Mouse (Mus musculus): ENCODE measurements at regions not wholly inside any gene's neighbourhood (a gene's known extent, or its start where the extent isn't known, plus 50 kb on each side); places are given as distances from the start of the nearest gene placed in this dataset.
A peak's percentile ranks its signal among the peaks of the same experiment; 100 is the strongest.
"Not testable (repeated sequence)": the region's sequence is repeated elsewhere in the genome, so short reads cannot be mapped to it uniquely, and the experiment has no call there.

DNA sequence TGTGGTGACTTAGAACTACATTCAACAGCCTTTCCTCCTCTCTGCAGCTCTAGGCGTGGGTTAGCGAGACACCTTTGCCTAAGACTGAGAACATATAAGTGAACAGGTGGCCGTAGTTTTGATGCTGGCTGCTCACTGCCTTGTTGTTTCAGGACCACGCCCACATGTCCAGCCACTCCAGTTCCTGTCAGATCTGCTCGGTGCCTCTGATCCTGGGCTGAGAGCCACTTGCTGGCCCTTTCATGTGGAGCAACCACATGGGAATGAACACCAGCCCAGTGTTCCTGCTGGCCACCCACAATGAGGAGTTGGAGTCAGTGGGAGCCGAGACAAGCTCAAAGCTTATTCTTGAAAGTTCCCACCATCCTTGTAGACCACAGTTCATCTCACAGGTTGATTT is 180.5 kb upstream of the Arid1b start:
- DNase-seq, result no peak

- DNase-seq, result peak; percentile 11 to 21
These were observed 168.8 kb upstream of the Arid1b start for GRCm38 (mm10) chr17:4825221-4825895.

- DNase-seq, result peak; percentile 17 to 33
These were observed 160.1 kb upstream of the Arid1b start for GRCm38 (mm10) chr17:4834065-4834464.

DNA sequence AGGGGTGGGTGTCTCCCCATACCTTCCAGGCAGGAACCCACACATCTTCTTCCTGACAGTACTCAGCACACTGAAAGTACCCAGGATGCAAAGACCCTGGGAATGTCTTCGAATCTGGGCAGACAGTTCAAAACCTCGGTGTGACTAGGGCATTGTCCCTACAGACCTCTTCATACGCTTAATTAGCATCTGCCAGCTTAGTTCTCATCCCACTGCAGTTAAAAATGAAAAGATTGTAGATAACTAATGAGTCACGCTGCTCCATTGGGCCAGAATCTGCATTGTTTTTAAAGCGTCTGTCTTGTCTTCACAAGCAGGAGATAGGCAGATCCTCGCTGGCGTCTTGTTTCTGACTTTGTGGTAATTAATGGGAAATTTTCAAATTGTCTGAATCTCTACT is 159.6 kb upstream of the Arid1b start:
- no peak for DNase-seq

GRCm38 (mm10) chr17:4835065-4835705 is 158.9 kb upstream of the Arid1b start:
- no peak for DNase-seq

DNA sequence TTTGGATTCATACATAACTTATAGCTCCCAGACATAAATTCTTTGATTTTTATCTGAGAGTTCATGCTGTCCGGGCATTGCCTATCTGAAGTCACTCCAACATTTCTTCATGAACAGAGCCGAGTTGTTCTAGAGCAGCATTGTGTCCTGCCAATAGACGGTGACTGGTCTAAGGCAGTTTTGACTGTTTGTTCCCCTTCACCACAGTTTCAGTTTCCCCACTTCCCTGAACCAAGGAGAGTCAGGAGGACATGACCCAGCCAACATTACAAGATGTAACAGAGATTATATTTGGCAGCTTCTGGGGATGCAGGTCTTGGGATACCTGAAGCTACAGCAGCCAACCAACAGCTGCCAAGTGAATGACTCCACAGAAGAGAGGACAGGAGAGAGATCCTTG is 154.0 kb upstream of the Arid1b start:
- no peak for DNase-seq

GRCm38 (mm10) chr17:4858304-4858703 is 135.8 kb upstream of the Arid1b start:
- DNase-seq, result no peak

DNA sequence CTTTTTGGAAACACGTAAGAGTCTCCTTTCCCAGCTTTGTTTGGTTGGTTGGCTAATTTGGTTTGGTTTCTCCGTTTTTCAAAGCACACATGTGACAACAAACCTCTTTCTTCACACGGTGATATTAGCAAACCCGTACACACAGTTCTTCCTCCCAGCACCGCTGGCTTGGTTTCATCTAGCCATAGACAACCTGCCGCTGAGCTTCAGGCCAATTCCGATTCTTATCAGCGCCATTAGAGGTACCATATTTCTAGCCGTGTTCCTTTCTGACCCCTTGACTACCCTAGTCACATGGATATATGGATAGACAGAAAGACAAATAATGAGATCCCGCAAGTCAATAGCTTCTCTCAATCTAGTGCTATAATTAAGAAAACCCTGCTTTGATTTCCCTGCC is 129.2 kb upstream of the Arid1b start:
- DNase-seq, result no peak

DNA sequence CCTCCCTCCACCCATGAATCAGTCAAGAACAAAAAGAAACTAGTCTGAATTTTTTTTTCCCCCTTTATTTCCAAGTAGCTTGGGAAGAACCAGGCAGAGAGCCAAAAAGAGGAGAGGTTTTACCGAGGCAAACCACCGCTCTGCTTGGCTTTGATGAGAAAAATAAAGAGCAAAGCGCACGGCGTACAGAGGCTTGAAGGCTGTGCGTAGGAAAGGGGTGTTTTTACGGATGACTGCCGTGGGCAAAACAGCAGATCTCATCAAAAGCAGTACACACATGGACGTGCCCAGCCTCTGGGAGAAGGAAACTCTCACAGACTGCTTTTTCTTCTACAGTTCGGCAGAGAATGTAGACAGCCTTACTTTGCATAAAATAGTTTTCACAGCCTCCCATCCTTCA is 128.5 kb upstream of the Arid1b start:
- DNase-seq, result peak in 1 of 2 experiments; percentile 7

- DNase-seq, result no peak
These were observed 127.9 kb upstream of the Arid1b start for GRCm38 (mm10) chr17:4866026-4866896.

- DNase-seq, result no peak
These were observed 127.0 kb upstream of the Arid1b start for GRCm38 (mm10) chr17:4867083-4867482.

- DNase-seq, result peak in 1 of 2 experiments; percentile 23
These were observed 126.2 kb upstream of the Arid1b start for GRCm38 (mm10) chr17:4867754-4868445.

GRCm38 (mm10) chr17:4868446-4868825 is 125.7 kb upstream of the Arid1b start:
- no peak for DNase-seq

GRCm38 (mm10) chr17:4868861-4869260 is 125.3 kb upstream of the Arid1b start:
- DNase-seq, result no peak

DNA sequence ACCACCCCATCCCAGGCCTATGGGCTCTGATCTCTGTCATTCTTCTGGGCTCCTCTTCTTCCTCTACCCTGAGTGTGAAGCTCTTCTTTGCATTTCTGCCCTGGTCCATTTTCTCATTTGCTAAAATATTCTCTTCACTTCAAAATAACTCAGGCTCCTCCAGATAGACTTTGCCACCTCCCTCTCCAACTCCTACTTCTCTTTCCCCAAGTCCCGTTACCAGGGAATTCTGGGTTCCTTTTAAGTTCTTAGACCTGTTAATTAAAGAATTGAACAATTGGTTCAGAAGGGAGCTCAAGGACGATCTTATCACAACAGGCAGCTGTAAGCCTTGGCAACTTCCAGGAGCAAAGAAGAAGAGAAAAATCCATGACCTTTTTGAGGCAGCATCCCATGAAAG is 122.9 kb upstream of the Arid1b start:
- no peak for DNase-seq

- no peak for DNase-seq
These were observed 119.7 kb upstream of the Arid1b start for GRCm38 (mm10) chr17:4874459-4874858.

DNA sequence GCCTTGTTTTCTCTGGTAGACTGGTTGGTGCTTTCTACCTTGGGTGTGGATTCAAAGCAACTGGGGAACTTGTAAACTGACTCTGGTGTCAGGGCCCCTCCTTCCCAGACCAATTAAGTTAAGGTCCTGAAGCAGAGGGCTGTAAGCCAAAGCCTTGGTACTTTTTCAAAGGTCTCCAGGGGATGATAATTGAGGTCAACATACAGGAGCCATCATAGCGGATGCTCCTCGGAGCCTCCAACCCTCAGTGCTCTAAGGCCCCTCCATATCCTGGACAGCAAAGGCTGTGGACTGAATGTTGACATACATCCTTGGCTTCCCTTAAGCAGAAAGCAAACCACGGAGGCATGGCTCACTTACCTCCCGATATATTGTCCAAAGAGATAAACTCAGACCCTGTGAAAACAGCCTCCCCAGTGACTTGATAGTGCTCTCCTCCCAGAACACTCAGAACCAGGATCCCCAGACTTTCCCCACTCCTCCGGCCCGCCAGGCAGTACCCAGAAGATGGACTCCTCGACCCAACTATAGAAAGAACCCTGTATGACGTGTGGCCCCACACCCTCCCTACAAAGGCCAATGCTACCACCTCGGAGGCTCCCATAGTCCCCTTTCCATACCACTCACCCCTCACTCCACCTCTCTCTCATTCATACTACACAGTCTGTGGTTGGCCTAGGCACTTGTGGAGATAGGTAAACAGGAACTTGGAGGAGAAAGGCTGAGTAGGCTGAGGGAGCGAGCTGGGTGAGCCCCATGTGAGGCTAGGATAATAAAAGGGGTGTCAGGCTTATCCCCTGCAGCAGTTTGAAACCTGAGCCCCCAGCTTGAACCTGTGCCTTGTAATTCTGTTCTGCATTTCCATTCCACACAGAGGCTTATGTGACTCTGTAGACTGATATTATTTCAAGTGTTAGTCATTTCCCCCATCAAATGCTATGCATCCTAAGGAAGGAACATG is 118.8 kb upstream of the Arid1b start:
- DNase-seq, result no peak

DNA sequence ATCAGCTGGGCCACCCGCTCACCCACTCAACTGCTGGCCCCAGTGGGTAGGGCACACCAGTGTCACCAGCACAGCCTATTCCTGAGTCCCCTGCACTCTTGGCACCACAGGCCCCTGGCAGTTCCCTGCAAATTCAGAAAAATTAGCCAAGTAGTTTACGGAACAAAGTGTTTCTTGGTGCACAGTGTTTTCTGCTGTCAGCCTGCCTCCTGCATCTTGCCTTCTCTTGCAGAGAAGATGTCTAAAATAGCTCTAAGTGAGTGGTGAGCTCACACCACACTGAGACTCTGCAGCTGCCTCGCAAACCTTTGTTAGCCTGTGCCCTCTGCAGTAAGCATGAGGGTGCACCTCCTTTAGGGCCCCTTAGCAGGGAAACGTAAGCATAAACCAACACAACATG is 117.7 kb upstream of the Arid1b start:
- DNase-seq, result no peak

GRCm38 (mm10) chr17:4881473-4881872 is 112.7 kb upstream of the Arid1b start:
- no peak for DNase-seq

DNA sequence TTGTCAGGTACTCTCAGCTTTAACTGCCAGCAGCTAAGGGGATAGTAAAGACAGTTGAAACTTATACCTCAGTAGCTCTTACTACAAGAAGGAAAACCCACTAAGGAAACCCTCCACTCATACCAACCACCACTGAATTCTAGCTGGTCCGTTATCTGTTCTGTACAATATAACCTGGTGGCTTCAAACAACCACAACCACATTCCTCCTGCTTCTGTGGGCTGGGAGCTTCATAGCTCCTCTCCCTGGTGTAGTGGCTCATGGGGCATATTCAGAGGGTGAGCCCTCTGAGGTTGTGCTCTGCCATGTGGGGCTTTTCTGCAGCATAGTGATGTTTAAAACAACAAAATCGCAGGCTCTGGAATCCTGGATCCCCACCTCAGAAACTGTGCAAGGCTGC is 110.0 kb upstream of the Arid1b start:
- DNase-seq, result no peak

- no peak for DNase-seq
These were observed 109.4 kb upstream of the Arid1b start for GRCm38 (mm10) chr17:4884761-4885160.

GRCm38 (mm10) chr17:4887331-4887730 is 106.8 kb upstream of the Arid1b start:
- DNase-seq, result not testable (repeated sequence)
